Comparison of ENCODE assay signal across 8 mouse cellular contexts in the genomic region with DNA sequence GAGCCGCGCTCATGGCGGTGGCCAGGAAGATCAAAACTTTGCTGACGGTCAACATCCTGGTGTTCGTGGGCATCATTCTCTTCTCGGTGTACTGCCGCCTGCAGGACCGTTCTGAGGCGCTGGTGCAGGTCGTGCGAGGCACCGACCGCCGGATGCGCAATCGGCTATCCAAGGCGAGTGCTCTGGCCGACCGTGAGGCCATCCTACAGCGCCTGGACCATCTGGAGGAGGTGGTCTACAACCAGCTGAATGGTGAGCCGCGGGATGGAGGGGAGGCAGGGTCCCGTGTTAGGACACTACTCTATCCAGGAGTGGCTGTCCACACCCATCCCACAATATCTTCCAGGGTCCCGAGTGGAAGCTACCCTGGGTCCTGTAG. TPM values are rescaled to one million over a fixed set of nuclear protein-coding genes. Genes with fewer than 3 reads are reported as not detected.
A peak's percentile ranks its signal among the peaks of the same experiment; 100 is the strongest.
DNase-seq lines count a peak whose midpoint lies in the region; ATAC-seq and TF ChIP-seq lines count a peak whose summit lies in the region.

No protein-coding gene starts in this region.

- no peaks in the 10 kb centered on the region for H3K9me3 ChIP-seq in lung, embryonic 16.5 days (ENCODE audit: control insufficient read depth, low read length)
- no peaks in the 10 kb centered on the region for H3K9me3 ChIP-seq in embryonic facial prominence, embryonic 15.5 days (replicated peaks)
- no peaks in the 10 kb centered on the region for H3K9me3 ChIP-seq in limb, embryonic 10.5 days (replicated peaks)
- no peaks in the 10 kb centered on the region for H3K9me3 ChIP-seq in stomach, embryonic 14.5 days (ENCODE audit: control insufficient read depth, low read depth, low read length)

- peak overlapping the region; percentile 6; the same call in 1 of the 2 replicates for H3K4me3 ChIP-seq in lung, embryonic 16.5 days (ENCODE audit: low read length)
- H3K4me3 ChIP-seq in lung, adult 2 months (replicated peaks; ENCODE audit: extremely low read depth, low read depth, low read length) = no peak overlapping the region
- H3K4me3 ChIP-seq in embryonic facial prominence, embryonic 15.5 days (replicated peaks) = peak overlapping the region; percentile 44
- peak overlapping the region; percentile 55 for H3K4me3 ChIP-seq in limb, embryonic 10.5 days
- H3K4me3 ChIP-seq in stomach, embryonic 14.5 days (ENCODE audit: low read depth, low read length) = peak overlapping the region; percentile 33; the same call in 1 of the 2 replicates

- no peaks in the 10 kb centered on the region for H3K36me3 ChIP-seq in lung, embryonic 16.5 days (ENCODE audit: control insufficient read depth, insufficient read depth, low read length)
- no peaks in the 10 kb centered on the region for H3K36me3 ChIP-seq in embryonic facial prominence, embryonic 15.5 days
- no peaks in the 10 kb centered on the region for H3K36me3 ChIP-seq in limb, embryonic 10.5 days
- H3K36me3 ChIP-seq in stomach, embryonic 14.5 days (ENCODE audit: control insufficient read depth, insufficient read depth, low read length) = no peaks in the 10 kb centered on the region

- DNase-seq in lung, adult 2 months = no peak
- DNase-seq in limb, embryonic 10.5 days (ENCODE audit: low spot score) = no peak
- no peak for DNase-seq in Muller cell, postnatal 12 days (ENCODE audit: inconsistent ontology term)
- no peak for DNase-seq in frontal cortex, postnatal 25 days (ENCODE audit: low spot score in 2 of 2)
- no peak for DNase-seq in adrenal gland, adult 8-10 months

- 2% methylated on average over 24 of the region's 24 CpGs for WGBS in lung, embryonic 16.5 days
- WGBS in lung, adult 2 months = 6% methylated on average over 24 of the region's 24 CpGs
- WGBS in embryonic facial prominence, embryonic 15.5 days = 3% methylated on average over 24 of the region's 24 CpGs
- WGBS in limb, embryonic 10.5 days = 3% methylated on average over 24 of the region's 24 CpGs
- 5% methylated on average over 24 of the region's 24 CpGs for WGBS in stomach, embryonic 14.5 days

- no peak overlapping the region for H3K27ac ChIP-seq in lung, embryonic 16.5 days (ENCODE audit: low read length)
- no peak overlapping the region for H3K27ac ChIP-seq in embryonic facial prominence, embryonic 15.5 days (replicated peaks)
- H3K27ac ChIP-seq in limb, embryonic 10.5 days = no peak overlapping the region
- no peak overlapping the region for H3K27ac ChIP-seq in stomach, embryonic 14.5 days (ENCODE audit: low read length)

- ATAC-seq in lung, embryonic 16.5 days (ENCODE audit: low read depth) = no peak
- ATAC-seq in embryonic facial prominence, embryonic 15.5 days (ENCODE audit: insufficient number of reproducible peaks, low FRiP score, low TSS enrichment, low read depth) = no peak
- no peak for ATAC-seq in stomach, embryonic 14.5 days (ENCODE audit: insufficient number of reproducible peaks, insufficient read depth, low FRiP score, low read depth)

- H3K9ac ChIP-seq in lung, embryonic 16.5 days (ENCODE audit: low read length) = no peak overlapping the region
- H3K9ac ChIP-seq in embryonic facial prominence, embryonic 15.5 days = no peak overlapping the region
- no peak overlapping the region for H3K9ac ChIP-seq in stomach, embryonic 14.5 days (replicated peaks; ENCODE audit: low read depth, low read length)

- 0 out of 2 replicates have a peak, but pooled peaks cover 3% of the 10 kb centered on the region for H3K4me1 ChIP-seq in lung, embryonic 16.5 days (replicated peaks; ENCODE audit: control insufficient read depth, insufficient read depth, low read length)
- H3K4me1 ChIP-seq in lung, adult 2 months (ENCODE audit: control insufficient read depth, insufficient read depth, low read length) = no peaks in the 10 kb centered on the region
- peaks cover 11% of the 10 kb centered on the region for H3K4me1 ChIP-seq in embryonic facial prominence, embryonic 15.5 days
- peaks cover 12% of the 10 kb centered on the region for H3K4me1 ChIP-seq in limb, embryonic 10.5 days
- H3K4me1 ChIP-seq in stomach, embryonic 14.5 days (ENCODE audit: control insufficient read depth, insufficient read depth, low read length) = 0 out of 2 replicates have a peak, but pooled peaks cover 4% of the 10 kb centered on the region

- peaks cover 37% of the 10 kb centered on the region for H3K27me3 ChIP-seq in lung, embryonic 16.5 days (ENCODE audit: control insufficient read depth, insufficient read depth, low read depth, low read length)
- peaks cover 61% of the 10 kb centered on the region for H3K27me3 ChIP-seq in embryonic facial prominence, embryonic 15.5 days
- peaks cover 86% of the 10 kb centered on the region for H3K27me3 ChIP-seq in limb, embryonic 10.5 days (ENCODE audit: low read depth, poor library complexity, severe bottlenecking)
- H3K27me3 ChIP-seq in stomach, embryonic 14.5 days (ENCODE audit: control insufficient read depth, insufficient read depth, low read length) = peaks cover 37% of the 10 kb centered on the region

- TF ChIP-seq POLR2A in lung, adult 2 months (IDR thresholded peaks at IDR 0.05; ENCODE audit: borderline replicate concordance, extremely low read depth, low read depth, low read length) = no peak

- H3K4me2 ChIP-seq in lung, embryonic 16.5 days (ENCODE audit: low read depth, low read length) = peak overlapping the region; percentile 53; the same call in 1 of the 2 replicates
- peak overlapping the region; percentile 84 for H3K4me2 ChIP-seq in embryonic facial prominence, embryonic 15.5 days (replicated peaks)
- H3K4me2 ChIP-seq in stomach, embryonic 14.5 days (replicated peaks; ENCODE audit: low read depth, low read length) = peak overlapping the region; percentile 69

- no peak for TF ChIP-seq CTCF in lung, adult 2 months (IDR thresholded peaks at IDR 0.05; ENCODE audit: insufficient read depth, low read length)

RNA-seq across cellular contexts. Expression of gene Galnt9, which starts 0.5 kb away (rescaled TPM):
- 0.26 TPM in 2 replicates for polyA plus RNA-seq in lung, embryonic 16.5 days (2015; fragmentation: Nextera tagmentation; extraction: Ambion mirVana)
- polyA plus RNA-seq in lung, adult 2 months (2012; rRNA removed) = 0.60 and 0.81 TPM in 2 replicates
- 1.6 and 1.7 TPM in 2 replicates for polyA plus RNA-seq in embryonic facial prominence, embryonic 15.5 days (2015; fragmentation: Nextera tagmentation; extraction: Ambion mirVana)
- polyA plus RNA-seq in limb, embryonic 10.5 days (2016; fragmentation: Nextera tagmentation; extraction: Ambion mirVana) = not detected in 2 replicates
- 0.86 and 1.2 TPM in 2 replicates for polyA plus RNA-seq in stomach, embryonic 14.5 days (2014; fragmentation: Nextera tagmentation; extraction: Ambion mirVana)
- under 1 TPM; 0.14 to 0.17 (median 0.16) TPM for total RNA-seq in adrenal gland, adult 8-10 months (2022)
